Mouse (Mus musculus) midbrain, embryonic 10.5 days (tissue): ENCODE data around the gene Cps1. TPM values are rescaled to one million over a fixed set of nuclear protein-coding genes. Genes with fewer than 3 reads are reported as not detected.

Experiments used
- DNase-seq: peaks from one replicate; pipeline ENCODE4 v3.0.0-alpha.2; 2017; ENCODE audit warnings: low spot score
- H3K27ac ChIP-seq: fragments of 300-500 bp; sonication (generic); replicated peaks from 2 replicates; pipeline ENCODE4 v1.5.1; 2016; ENCODE audit warnings: mild to moderate bottlenecking
- H3K27me3 ChIP-seq: fragments of 300-500 bp; sonication (generic); 2 replicates; pipeline ENCODE4 v1.6.1; 2016; ENCODE audit warnings: low read depth, mild to moderate bottlenecking; ENCODE audit not compliant: poor library complexity, severe bottlenecking
- H3K36me3 ChIP-seq: fragments of 300-500 bp; sonication (generic); 2 replicates; pipeline ENCODE4 v1.6.1; 2016; ENCODE audit warnings: mild to moderate bottlenecking, moderate library complexity
- H3K4me1 ChIP-seq: fragments of 300-500 bp; sonication (generic); 2 replicates; pipeline ENCODE4 v1.6.1; 2016
- H3K4me3 ChIP-seq: fragments of 300-500 bp; sonication (generic); 2 replicates; pipeline ENCODE4 v1.5.1; 2016; ENCODE audit warnings: mild to moderate bottlenecking, moderate library complexity
- H3K9me3 ChIP-seq: fragments of 300-500 bp; sonication (generic); replicated peaks from 2 replicates; pipeline ENCODE4 v1.6.1; 2016; ENCODE audit warnings: mild to moderate bottlenecking
- WGBS: fragments of 180-500 bp; shearing (Covaris S2); methylation state at CpG from one replicate; pipeline ENCODE4 v1.1.7; 2016; 5-methylcytosine and 5-hydroxymethylcytosine counted together
- polyA plus RNA-seq: library from polyadenylated mRNA; unstranded; fragments of >200 nt; fragmentation: Nextera tagmentation; extraction: Ambion mirVana; gene quantifications from 2 replicates; pipeline ENCODE4 v1.2.1, GENCODE M21; 2016

Cps1 gene
- polyA plus RNA-seq, 1 experiment from 2014 or later = not detected

DNA sequence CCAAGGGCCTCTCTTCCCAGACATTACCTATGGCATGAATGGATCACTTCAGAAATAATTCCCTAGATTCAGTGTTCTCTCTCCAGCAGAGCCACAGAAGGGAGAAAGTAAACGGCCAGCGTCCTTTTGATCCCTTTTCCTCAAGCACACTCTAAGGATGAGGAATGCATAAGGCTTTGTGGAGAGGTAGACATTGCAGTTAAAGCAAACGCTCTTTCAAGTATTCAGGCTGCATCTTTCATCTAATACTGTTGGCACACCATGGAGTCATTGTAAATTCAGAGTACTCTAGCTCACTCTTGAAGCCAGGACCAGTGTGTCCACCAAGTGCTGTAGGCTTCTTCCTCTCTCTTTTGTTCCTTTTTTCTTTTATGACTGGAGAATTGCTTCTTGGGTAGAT is 28.4 kb downstream of the Cps1 start:
- DNase-seq = no peak
- H3K27me3 ChIP-seq = no peaks in the 10 kb centered on the region
- H3K4me1 ChIP-seq = no peaks in the 10 kb centered on the region
- no peak overlapping the region for H3K27ac ChIP-seq
- no peaks in the 10 kb centered on the region for H3K36me3 ChIP-seq
- no peak overlapping the region for H3K4me3 ChIP-seq
- H3K9me3 ChIP-seq = no peaks in the 10 kb centered on the region
- 77% methylated on average over 3 of the region's 3 CpGs for WGBS

DNA sequence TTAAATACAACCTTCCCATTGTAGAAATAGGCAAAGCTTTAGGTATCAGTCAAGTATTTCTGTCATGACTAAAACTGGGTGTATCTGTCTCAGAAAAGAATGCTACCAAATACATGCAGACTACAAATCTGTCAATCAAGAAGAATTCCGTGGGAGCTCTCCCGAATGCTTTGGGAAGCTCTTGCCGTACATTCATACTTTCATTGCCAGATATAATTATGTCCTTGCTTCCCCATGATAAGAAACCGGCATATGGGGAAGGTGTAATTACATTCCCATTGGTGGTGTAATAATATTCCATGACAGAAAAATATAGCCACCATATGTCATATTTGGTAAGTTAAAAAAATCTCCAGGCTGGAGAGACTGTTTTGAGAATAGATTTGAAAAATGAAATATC is 44.5 kb downstream of the Cps1 start:
- Histone ChIP-seq H3K4me3 (no peak overlapping the region), H3K27ac (no peak overlapping the region), H3K4me1 (no peaks in the 10 kb centered on the region), H3K36me3 (no peaks in the 10 kb centered on the region), H3K9me3 (no peaks in the 10 kb centered on the region), H3K27me3 (no peaks in the 10 kb centered on the region)
- WGBS = 87% methylated on average over 4 of the region's 4 CpGs
- no peak for DNase-seq

DNA sequence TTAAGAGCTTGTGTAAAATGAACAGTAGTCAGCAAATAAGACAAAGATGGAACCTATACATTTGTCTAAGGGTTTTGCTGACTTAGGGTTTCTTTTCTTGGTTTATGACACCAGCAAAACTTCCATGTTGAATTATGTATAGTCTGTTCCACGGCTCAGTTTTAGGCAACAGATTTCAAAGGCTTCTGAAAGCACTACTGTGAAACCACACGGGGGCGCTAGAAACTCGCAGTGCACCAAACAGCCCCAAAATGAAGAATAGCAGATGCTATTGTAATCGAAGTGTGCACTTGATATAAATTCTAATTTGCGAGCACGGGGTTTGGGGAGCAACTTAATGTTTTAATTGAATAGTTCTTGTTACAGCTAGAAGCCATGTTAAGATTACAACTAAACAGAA is 58.3 kb downstream of the Cps1 start:
- H3K4me3 ChIP-seq = no peak overlapping the region
- peak; percentile 58 for DNase-seq
- no peaks in the 10 kb centered on the region for H3K27me3 ChIP-seq
- H3K36me3 ChIP-seq = no peaks in the 10 kb centered on the region
- no peaks in the 10 kb centered on the region for H3K4me1 ChIP-seq
- 22% methylated on average over 7 of the region's 7 CpGs for WGBS
- H3K27ac ChIP-seq = no peak overlapping the region
- H3K9me3 ChIP-seq = no peaks in the 10 kb centered on the region

DNA sequence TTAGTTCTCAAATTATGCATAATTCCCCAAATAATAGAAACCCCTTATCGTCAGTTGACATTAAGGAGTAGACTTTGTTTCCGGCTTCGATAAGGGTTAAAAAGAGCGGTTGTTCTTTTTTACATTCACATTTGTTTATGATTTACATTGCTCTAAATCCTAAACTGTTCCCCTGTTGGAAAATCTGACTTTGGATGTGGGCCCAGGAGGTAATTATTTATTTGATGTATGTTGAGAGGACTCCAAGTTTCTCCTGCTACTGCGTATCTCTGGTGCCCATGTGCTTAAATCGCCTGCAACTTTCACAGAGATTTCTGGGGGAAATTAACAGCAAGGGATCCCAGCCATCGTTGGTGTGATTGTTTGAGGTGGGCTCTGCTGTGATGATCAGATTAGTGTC is 59.4 kb downstream of the Cps1 start:
- no peak overlapping the region for H3K27ac ChIP-seq
- H3K4me1 ChIP-seq = no peaks in the 10 kb centered on the region
- no peak for DNase-seq
- H3K27me3 ChIP-seq = no peaks in the 10 kb centered on the region
- H3K9me3 ChIP-seq = no peaks in the 10 kb centered on the region
- WGBS = 87% methylated on average over 7 of the region's 7 CpGs
- H3K36me3 ChIP-seq = no peaks in the 10 kb centered on the region
- no peak overlapping the region for H3K4me3 ChIP-seq

DNA sequence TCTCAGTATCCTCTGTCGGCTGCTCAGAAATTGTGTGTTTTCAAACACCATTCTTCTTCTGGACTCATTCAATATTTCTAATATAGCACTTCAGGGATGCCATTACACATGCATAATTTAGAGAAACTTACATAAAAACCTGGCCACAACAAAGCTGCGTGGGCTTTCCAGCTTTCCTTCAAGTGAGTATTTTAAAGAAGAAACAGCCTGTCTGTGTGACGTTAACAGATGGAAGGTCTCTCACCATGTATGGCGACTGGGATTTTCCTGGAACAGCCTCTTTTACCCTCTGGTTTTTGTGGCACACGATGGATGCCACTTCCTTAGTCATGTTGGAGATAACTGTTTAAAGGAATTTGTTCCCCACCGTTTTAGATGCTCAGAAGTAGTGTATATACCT is 60.7 kb downstream of the Cps1 start:
- Histone ChIP-seq H3K27ac (no peak overlapping the region), H3K36me3 (no peaks in the 10 kb centered on the region), H3K4me3 (no peak overlapping the region), H3K27me3 (no peaks in the 10 kb centered on the region), H3K9me3 (no peaks in the 10 kb centered on the region), H3K4me1 (no peaks in the 10 kb centered on the region)
- no peak for DNase-seq
- 87% methylated on average over 6 of the region's 6 CpGs for WGBS

DNA sequence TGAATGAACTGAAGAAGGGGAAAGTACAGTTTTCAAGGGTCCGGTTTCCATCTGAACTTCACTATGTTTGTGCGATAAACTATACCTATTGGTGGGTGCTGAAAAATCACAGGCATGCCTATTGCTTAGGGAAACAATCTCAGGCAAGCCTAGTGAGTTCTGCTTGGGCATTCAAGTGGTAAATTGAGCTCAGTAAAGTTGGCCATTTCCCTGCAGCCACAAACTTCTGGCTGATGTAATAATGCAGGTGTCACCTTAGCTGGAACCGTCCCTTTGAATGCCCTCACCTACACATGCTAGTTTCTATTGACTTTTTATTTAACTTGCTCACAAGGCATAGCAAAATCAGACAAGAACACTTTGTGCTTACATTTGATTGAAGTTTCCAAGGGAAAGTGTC is 61.3 kb downstream of the Cps1 start:
- 91% methylated on average over 3 of the region's 3 CpGs for WGBS
- no peaks in the 10 kb centered on the region for H3K36me3 ChIP-seq
- H3K4me1 ChIP-seq = no peaks in the 10 kb centered on the region
- H3K27me3 ChIP-seq = no peaks in the 10 kb centered on the region
- no peak for DNase-seq
- no peaks in the 10 kb centered on the region for H3K9me3 ChIP-seq
- no peak overlapping the region for H3K4me3 ChIP-seq
- H3K27ac ChIP-seq = no peak overlapping the region

DNA sequence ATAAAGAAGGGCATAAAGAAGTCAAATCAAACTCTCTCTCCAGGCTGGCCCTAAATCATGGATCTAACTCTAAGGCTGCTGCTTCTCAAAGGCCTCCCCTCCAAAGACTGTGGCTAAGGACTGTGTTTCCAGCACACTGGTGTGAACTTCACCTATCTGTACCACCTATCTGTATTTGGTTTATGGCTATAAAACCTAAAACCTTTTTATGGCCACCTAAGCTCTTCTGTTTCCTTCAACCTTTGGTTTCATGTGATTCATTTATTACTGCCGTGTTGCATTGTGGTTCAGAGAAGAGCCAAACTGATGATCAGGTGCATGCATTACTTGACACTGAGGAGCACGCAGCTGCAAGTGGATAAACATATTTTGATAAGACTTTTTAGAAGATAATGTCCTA is 74.5 kb downstream of the Cps1 start:
- DNase-seq = no peak
- Histone ChIP-seq H3K36me3 (no peaks in the 10 kb centered on the region), H3K27me3 (no peaks in the 10 kb centered on the region), H3K4me3 (no peak overlapping the region), H3K9me3 (no peaks in the 10 kb centered on the region), H3K27ac (no peak overlapping the region), H3K4me1 (no peaks in the 10 kb centered on the region)
- 91% methylated on average over 2 of the region's 2 CpGs for WGBS

DNA sequence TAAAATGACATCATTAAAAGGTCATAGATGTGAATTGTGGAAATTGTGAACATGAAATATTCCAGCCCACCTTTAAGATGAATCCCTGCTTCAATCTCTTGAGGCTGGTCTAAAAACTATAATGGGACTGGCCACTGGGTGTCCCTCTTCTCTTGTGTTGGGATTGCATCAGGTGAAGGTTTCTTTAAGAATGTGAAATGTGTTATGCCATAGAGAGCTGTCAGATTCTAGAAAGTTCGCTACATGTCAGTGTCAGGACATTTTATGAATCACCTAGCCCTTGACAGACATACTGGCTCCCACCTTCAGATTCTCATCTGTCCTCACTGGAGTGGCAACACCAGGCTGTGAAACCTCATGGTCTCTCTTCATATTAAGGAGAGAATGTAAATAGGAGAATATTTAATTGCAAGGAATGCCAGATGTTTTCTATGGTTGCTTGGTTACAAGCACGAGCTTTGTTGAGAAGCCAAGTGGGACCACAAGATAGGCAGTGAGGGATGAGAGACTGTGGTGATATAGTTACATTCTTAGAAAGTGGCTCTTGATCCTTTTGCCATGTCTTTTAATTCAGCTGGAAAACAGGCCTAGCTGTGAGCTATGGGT is 95.6 kb downstream of the Cps1 start:
- H3K27ac ChIP-seq = no peak overlapping the region
- no peak for DNase-seq
- peaks cover 6% of the 10 kb centered on the region for H3K4me1 ChIP-seq
- 49% methylated on average over 2 of the region's 2 CpGs for WGBS
- H3K9me3 ChIP-seq = no peaks in the 10 kb centered on the region
- H3K36me3 ChIP-seq = no peaks in the 10 kb centered on the region
- no peak overlapping the region for H3K4me3 ChIP-seq
- H3K27me3 ChIP-seq = no peaks in the 10 kb centered on the region

DNA sequence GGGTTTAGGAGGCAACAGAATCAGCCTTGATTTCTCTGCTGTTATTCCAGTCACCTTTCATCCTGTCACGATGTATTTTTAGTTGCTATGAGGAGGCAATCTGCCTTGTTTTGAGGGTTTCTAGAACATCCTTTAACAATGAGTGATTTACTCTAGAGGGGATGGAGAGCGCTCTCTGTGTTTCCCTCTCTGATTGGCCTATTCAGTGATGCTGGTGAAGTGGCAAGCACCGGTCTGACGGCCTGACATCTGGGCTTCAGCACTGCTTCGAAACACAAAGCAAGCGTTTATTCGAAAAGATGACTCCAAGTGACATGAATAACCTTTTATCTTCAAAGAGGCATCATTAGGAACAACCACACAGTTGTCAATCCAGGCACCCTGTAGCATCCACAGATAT is 100.8 kb downstream of the Cps1 start:
- DNase-seq = no peak
- Histone ChIP-seq H3K4me1 (peaks cover 2% of the 10 kb centered on the region), H3K4me3 (no peak overlapping the region), H3K36me3 (no peaks in the 10 kb centered on the region), H3K9me3 (no peaks in the 10 kb centered on the region), H3K27ac (no peak overlapping the region), H3K27me3 (no peaks in the 10 kb centered on the region)
- 78% methylated on average over 7 of the region's 7 CpGs for WGBS

DNA sequence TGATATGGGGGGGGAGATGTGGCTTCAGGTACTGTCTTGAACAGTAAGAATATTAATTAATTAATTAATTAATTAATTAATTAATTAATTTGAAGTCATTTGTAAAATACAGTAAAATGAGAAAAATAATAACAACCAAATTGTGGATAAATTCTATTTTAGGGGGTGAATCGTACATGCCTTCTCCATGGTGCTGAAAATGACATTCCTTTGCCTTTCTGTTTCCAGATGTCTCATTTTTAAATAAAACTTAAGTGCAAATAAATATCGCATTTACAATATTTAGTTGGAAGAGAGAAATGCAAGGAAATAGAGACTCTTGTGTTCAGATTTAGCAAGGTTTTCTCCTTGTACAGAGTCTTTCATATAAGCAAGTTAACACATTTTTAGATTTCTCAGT is 112.0 kb downstream of the Cps1 start:
- no peak for DNase-seq

DNA sequence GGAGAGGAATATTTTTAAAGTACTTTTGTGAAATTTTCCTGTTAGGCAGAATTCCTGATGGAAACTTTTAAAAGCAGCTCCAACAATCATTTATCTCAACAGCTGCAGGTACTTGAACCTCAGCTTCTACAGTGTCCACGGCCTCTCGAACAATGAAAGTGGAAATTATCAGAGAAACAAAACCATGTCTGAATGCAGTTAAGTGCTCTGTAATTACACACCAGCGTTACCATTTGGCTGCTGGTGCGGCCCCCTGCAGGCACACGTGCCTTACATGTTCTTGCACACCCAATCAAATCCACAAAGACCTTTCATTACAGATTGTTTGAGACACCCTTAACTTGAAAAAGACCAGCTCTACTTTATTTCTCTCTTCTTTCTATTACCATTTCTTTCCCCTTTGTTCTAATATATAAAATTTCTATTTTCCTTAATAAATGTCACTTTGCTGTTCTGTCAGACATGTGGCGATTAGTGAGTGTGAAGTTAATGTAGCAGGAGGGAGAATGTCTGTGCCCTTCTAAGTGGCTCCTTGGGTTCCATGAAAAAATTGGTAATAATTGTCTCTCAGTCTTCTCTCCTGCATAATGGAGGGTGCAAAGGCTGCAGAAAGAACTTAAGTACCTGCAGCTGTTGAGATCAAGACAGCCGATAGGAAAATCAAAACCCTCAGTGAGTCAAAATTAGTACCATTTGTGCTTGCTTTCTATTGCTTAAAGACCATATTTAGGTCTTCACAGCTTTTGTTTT is 112.8 kb downstream of the Cps1 start:
- H3K4me3 ChIP-seq = no peak overlapping the region
- no peaks in the 10 kb centered on the region for H3K27me3 ChIP-seq
- H3K36me3 ChIP-seq = no peaks in the 10 kb centered on the region
- no peak overlapping the region for H3K27ac ChIP-seq
- H3K9me3 ChIP-seq = no peaks in the 10 kb centered on the region
- WGBS = 87% methylated on average over 7 of the region's 7 CpGs
- no peak for DNase-seq
- no peaks in the 10 kb centered on the region for H3K4me1 ChIP-seq

More for the DNA sequence above, 112.0 kb downstream of the Cps1 start:
- 89% methylated on average over 2 of the region's 2 CpGs for WGBS
- Histone ChIP-seq H3K9me3 (no peaks in the 10 kb centered on the region), H3K36me3 (no peaks in the 10 kb centered on the region), H3K4me1 (no peaks in the 10 kb centered on the region), H3K27ac (no peak overlapping the region), H3K4me3 (no peak overlapping the region), H3K27me3 (no peaks in the 10 kb centered on the region)

DNA sequence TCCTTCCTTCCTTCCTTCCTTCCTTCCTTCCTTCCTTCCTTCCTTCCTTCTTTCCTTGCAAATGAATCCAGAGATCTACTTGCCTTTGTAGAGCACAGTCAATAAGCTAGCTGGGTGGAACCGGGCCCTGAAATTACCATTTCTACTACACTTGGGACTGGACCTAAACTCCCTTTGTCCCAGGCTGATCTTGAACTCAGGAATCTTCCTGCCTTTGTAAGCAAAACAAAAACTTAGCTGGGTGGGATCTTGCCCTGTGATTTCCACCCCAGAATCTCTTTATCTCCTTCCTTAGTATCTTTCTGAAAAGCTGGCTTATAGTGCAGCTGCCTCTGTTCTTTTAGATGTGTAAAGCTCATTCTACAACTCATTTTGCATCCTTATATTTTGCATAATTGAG is 115.6 kb downstream of the Cps1 start:
- H3K9me3 ChIP-seq = no peaks in the 10 kb centered on the region
- H3K36me3 ChIP-seq = no peaks in the 10 kb centered on the region
- H3K27me3 ChIP-seq = no peaks in the 10 kb centered on the region
- 93% methylated on average over 1 of the region's 1 CpGs for WGBS
- H3K4me1 ChIP-seq = no peaks in the 10 kb centered on the region
- no peak overlapping the region for H3K4me3 ChIP-seq
- no peak overlapping the region for H3K27ac ChIP-seq
- no peak for DNase-seq

DNA sequence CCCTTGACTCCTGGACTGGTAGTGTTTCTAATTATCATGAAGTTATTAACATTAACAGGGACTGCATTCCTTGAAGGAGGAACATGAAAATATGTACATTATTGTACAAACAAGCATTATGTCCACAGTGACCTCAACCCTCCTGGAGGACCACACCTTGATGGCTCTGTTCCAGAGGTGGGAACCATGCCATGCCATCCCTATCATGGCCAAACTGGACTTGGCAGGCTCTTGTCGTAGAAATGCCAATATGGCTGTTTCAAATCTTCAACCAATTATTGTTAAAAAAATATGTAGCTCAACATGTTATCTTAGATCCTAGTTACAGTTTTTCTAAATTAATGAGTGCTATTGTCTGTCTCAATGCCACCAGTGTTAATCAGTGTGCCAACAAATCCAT is 116.1 kb downstream of the Cps1 start:
- Histone ChIP-seq H3K27ac (no peak overlapping the region), H3K4me1 (no peaks in the 10 kb centered on the region), H3K36me3 (no peaks in the 10 kb centered on the region), H3K4me3 (no peak overlapping the region), H3K9me3 (no peaks in the 10 kb centered on the region), H3K27me3 (no peaks in the 10 kb centered on the region)
- WGBS = 98% methylated on average over 1 of the region's 1 CpGs
- DNase-seq = no peak
